Mouse (Mus musculus): ENCODE measurements around the gene Ipcef1. TPM values are rescaled to one million over a fixed set of nuclear protein-coding genes. Genes with fewer than 3 reads are reported as not detected.

The Ipcef1 gene
- total RNA-seq (2015; ENCODE audit: low replicate concordance) (9.4 and 21.9 TPM in 2 replicates), total RNA-seq (2017; ENCODE audit: low replicate concordance) (6.0 and 7.1 TPM in 2 replicates)

GRCm38 (mm10) chr10:7052315-7053017 is at the start of gene Ipcef1:
Ipcef1 (minus strand) TSS chr10:7052478.
- no peak for ATAC-seq (replicated peaks; ENCODE audit: low FRiP score, poor library complexity, severe bottlenecking)

GRCm38 (mm10) chr10:7077971-7078370 is 25.7 kb upstream of the Ipcef1 start:
- ATAC-seq (replicated peaks; ENCODE audit: low FRiP score, poor library complexity, severe bottlenecking) = no peak

GRCm38 (mm10) chr10:7077389-7077808 is 25.1 kb upstream of the Ipcef1 start:
- no peak for ATAC-seq (replicated peaks; ENCODE audit: low FRiP score, poor library complexity, severe bottlenecking)

- no peak for ATAC-seq (replicated peaks; ENCODE audit: low FRiP score, poor library complexity, severe bottlenecking)
These were observed 24.5 kb upstream of the Ipcef1 start for GRCm38 (mm10) chr10:7076662-7077211.

- ATAC-seq (replicated peaks; ENCODE audit: low FRiP score, poor library complexity, severe bottlenecking) = no peak
These were observed 23.9 kb upstream of the Ipcef1 start for GRCm38 (mm10) chr10:7076201-7076600.

GRCm38 (mm10) chr10:7075661-7076060 is 23.4 kb upstream of the Ipcef1 start:
- no peak for ATAC-seq (replicated peaks; ENCODE audit: low FRiP score, poor library complexity, severe bottlenecking)

- no peak for ATAC-seq (replicated peaks; ENCODE audit: low FRiP score, poor library complexity, severe bottlenecking)
These were observed 22.0 kb upstream of the Ipcef1 start for GRCm38 (mm10) chr10:7074231-7074630.

GRCm38 (mm10) chr10:7070924-7071323 is 18.6 kb upstream of the Ipcef1 start:
- ATAC-seq (replicated peaks; ENCODE audit: low FRiP score, poor library complexity, severe bottlenecking) = no peak

GRCm38 (mm10) chr10:7070100-7070835 is 18.0 kb upstream of the Ipcef1 start:
- no peak for ATAC-seq (replicated peaks; ENCODE audit: low FRiP score, poor library complexity, severe bottlenecking)

GRCm38 (mm10) chr10:7069090-7069489 is 16.8 kb upstream of the Ipcef1 start:
- no peak for ATAC-seq (replicated peaks; ENCODE audit: low FRiP score, poor library complexity, severe bottlenecking)

GRCm38 (mm10) chr10:7068608-7069007 is 16.3 kb upstream of the Ipcef1 start:
- ATAC-seq (replicated peaks; ENCODE audit: low FRiP score, poor library complexity, severe bottlenecking) = no peak

GRCm38 (mm10) chr10:7063752-7064457 is 11.6 kb upstream of the Ipcef1 start:
- no peak for ATAC-seq (replicated peaks; ENCODE audit: low FRiP score, poor library complexity, severe bottlenecking)

GRCm38 (mm10) chr10:7062993-7063392 is 10.7 kb upstream of the Ipcef1 start:
- ATAC-seq (replicated peaks; ENCODE audit: low FRiP score, poor library complexity, severe bottlenecking) = no peak

- no peak for ATAC-seq (replicated peaks; ENCODE audit: low FRiP score, poor library complexity, severe bottlenecking)
These were observed 8.0 kb upstream of the Ipcef1 start for GRCm38 (mm10) chr10:7060326-7060725.

GRCm38 (mm10) chr10:7057546-7057945 is 5.3 kb upstream of the Ipcef1 start:
- no peak for ATAC-seq (replicated peaks; ENCODE audit: low FRiP score, poor library complexity, severe bottlenecking)

GRCm38 (mm10) chr10:7054560-7055205 is 2.4 kb upstream of the Ipcef1 start:
- no peak for ATAC-seq (replicated peaks; ENCODE audit: low FRiP score, poor library complexity, severe bottlenecking)

GRCm38 (mm10) chr10:7049901-7050300 is 2.4 kb downstream of the Ipcef1 start:
- ATAC-seq (replicated peaks; ENCODE audit: low FRiP score, poor library complexity, severe bottlenecking) = no peak

GRCm38 (mm10) chr10:7047919-7048291 is 4.4 kb downstream of the Ipcef1 start:
- ATAC-seq (replicated peaks; ENCODE audit: low FRiP score, poor library complexity, severe bottlenecking) = no peak

- no peak for ATAC-seq (replicated peaks; ENCODE audit: low FRiP score, poor library complexity, severe bottlenecking)
These were observed 4.9 kb downstream of the Ipcef1 start for GRCm38 (mm10) chr10:7047288-7047918.
